Mouse (Mus musculus): ENCODE measurements at regions not wholly inside any gene's neighbourhood (a gene's known extent, or its start where the extent isn't known, plus 50 kb on each side); places are given as distances from the start of the nearest gene placed in this dataset.

GRCm38 (mm10) chr17:65170691-65171090, 334.8 kb upstream of the 4930583I09Rik start:
- Histone ChIP-seq H3K27me3 (ENCODE audit: control insufficient read depth, insufficient read depth, low read length) (no peaks in the 10 kb centered on the region), H3K4me2 (ENCODE audit: low read length) (no peak overlapping the region), H3K4me3 (ENCODE audit: control insufficient read depth in 1 of 2, insufficient read depth in 1 of 2, low read depth in 1 of 2, low read length in 2 of 2) (no peak overlapping the region), H3K36me3 (ENCODE audit: control insufficient read depth, insufficient read depth, low read length) (no peaks in the 10 kb centered on the region), H3K4me1 (ENCODE audit: control insufficient read depth in 2 of 2, insufficient read depth in 2 of 2, low read length in 2 of 2) (no peaks in the 10 kb centered on the region), H3K9me3 (ENCODE audit: control insufficient read depth, low read length) (no peaks in the 10 kb centered on the region), H3K9ac (ENCODE audit: low read length) (no peak overlapping the region), H3K27ac (replicated peaks in 1 of 2; ENCODE audit: control insufficient read depth in 1 of 2, insufficient read depth in 1 of 2, low read depth in 2 of 2, low read length in 2 of 2) (no peak overlapping the region)
- ATAC-seq (ENCODE audit: insufficient number of reproducible peaks, insufficient read depth, low FRiP score, low read depth) = no peak
- WGBS = 72% methylated on average over 4 of the region's 4 CpGs

DNA sequence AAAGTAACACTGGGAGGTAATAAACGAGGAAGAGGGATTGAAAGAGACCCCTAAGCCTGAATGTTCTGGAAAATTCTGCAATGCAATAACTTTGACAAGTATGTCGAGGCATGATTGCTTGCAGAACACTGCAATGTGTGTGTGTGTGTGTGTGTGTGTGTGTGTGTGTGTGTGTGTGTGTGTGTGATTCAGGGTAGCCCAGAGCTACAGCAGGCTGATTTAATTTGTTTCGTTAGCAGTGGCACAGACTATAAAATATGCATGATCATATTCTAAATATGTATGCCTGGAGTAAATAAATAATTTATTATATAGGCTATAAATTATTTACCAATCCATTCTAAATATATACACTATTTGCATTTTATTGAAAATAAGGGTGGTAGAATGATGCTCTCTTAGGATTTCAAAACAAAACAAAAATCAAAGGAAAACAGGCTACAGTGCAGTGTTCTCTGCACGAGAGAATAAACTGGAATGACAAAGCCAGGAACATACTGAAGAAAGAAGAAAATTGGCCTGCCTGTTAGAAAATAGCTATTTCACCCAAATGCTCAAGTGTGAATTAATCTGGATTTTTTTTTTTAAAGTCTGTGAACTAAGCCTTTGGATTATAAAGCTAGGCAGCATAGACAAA, 334.2 kb upstream of the 4930583I09Rik start:
- ATAC-seq (ENCODE audit: insufficient number of reproducible peaks, insufficient read depth, low FRiP score, low read depth) = no peak
- Histone ChIP-seq H3K9me3 (ENCODE audit: control insufficient read depth, low read length) (no peaks in the 10 kb centered on the region), H3K36me3 (ENCODE audit: control insufficient read depth, insufficient read depth, low read length) (no peaks in the 10 kb centered on the region), H3K4me2 (ENCODE audit: low read length) (no peak overlapping the region), H3K4me1 (ENCODE audit: control insufficient read depth in 2 of 2, insufficient read depth in 2 of 2, low read length in 2 of 2) (no peaks in the 10 kb centered on the region), H3K9ac (ENCODE audit: low read length) (no peak overlapping the region), H3K27me3 (ENCODE audit: control insufficient read depth, insufficient read depth, low read length) (no peaks in the 10 kb centered on the region), H3K4me3 (ENCODE audit: control insufficient read depth in 1 of 2, insufficient read depth in 1 of 2, low read depth in 1 of 2, low read length in 2 of 2) (no peak overlapping the region), H3K27ac (replicated peaks in 1 of 2; ENCODE audit: control insufficient read depth in 1 of 2, insufficient read depth in 1 of 2, low read depth in 2 of 2, low read length in 2 of 2) (no peak overlapping the region)
- WGBS = 72% methylated on average over 4 of the region's 4 CpGs

- no peak for ATAC-seq (ENCODE audit: insufficient number of reproducible peaks, insufficient read depth, low FRiP score, low read depth)
- H3K27me3 ChIP-seq (ENCODE audit: control insufficient read depth, insufficient read depth, low read length) = no peaks in the 10 kb centered on the region
- H3K4me1 ChIP-seq (ENCODE audit: control insufficient read depth in 2 of 2, insufficient read depth in 2 of 2, low read length in 2 of 2) = no peaks in the 10 kb centered on the region
- 66% methylated on average over 2 of the region's 2 CpGs for WGBS
- H3K4me3 ChIP-seq (ENCODE audit: control insufficient read depth in 1 of 2, insufficient read depth in 1 of 2, low read depth in 1 of 2, low read length in 2 of 2) = no peak overlapping the region
- H3K27ac ChIP-seq (replicated peaks in 1 of 2; ENCODE audit: control insufficient read depth in 1 of 2, insufficient read depth in 1 of 2, low read depth in 2 of 2, low read length in 2 of 2) = no peak overlapping the region
- H3K36me3 ChIP-seq (ENCODE audit: control insufficient read depth, insufficient read depth, low read length) = no peaks in the 10 kb centered on the region
- H3K9me3 ChIP-seq (ENCODE audit: control insufficient read depth, low read length) = peaks cover 7% of the 10 kb centered on the region
- H3K4me2 ChIP-seq (ENCODE audit: low read length) = no peak overlapping the region
- H3K9ac ChIP-seq (ENCODE audit: low read length) = no peak overlapping the region
These were observed 310.5 kb upstream of the 4930583I09Rik start for GRCm38 (mm10) chr17:65146376-65146775.

DNA sequence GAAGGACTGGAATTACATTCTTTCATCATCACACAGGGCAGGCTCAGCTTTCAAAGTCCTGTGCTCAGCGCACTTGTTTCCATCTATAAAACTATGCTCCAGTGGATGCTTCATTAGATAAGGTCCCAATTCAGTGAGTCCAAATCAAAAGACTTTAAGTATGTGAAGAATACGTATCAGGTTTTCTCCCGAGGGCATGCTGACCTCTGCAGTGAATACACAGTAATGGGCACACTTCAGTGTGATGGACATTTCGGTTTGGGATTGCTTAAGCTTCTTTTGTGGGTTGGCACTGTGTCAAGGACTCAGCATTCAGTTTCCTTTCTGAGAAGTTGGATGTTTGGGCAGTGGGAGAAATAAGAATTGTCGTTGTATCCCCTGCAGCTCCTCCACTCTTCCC, 278.8 kb upstream of the 4930583I09Rik start:
- Histone ChIP-seq H3K36me3 (ENCODE audit: control insufficient read depth, insufficient read depth, low read length) (no peaks in the 10 kb centered on the region), H3K4me3 (ENCODE audit: control insufficient read depth in 1 of 2, insufficient read depth in 1 of 2, low read depth in 1 of 2, low read length in 2 of 2) (no peak overlapping the region), H3K9me3 (ENCODE audit: control insufficient read depth, low read length) (no peaks in the 10 kb centered on the region), H3K27ac (replicated peaks in 1 of 2; ENCODE audit: control insufficient read depth in 1 of 2, insufficient read depth in 1 of 2, low read depth in 2 of 2, low read length in 2 of 2) (no peak overlapping the region), H3K4me1 (ENCODE audit: control insufficient read depth in 2 of 2, insufficient read depth in 2 of 2, low read length in 2 of 2) (0 out of 4 replicates have a peak, but pooled peaks cover 0 to 1% of the 10 kb centered on the region in 2 experiments), H3K4me2 (ENCODE audit: low read length) (no peak overlapping the region), H3K27me3 (ENCODE audit: control insufficient read depth, insufficient read depth, low read length) (no peaks in the 10 kb centered on the region), H3K9ac (ENCODE audit: low read length) (no peak overlapping the region)
- 66% methylated on average over 5 of the region's 5 CpGs for WGBS
- ATAC-seq (ENCODE audit: insufficient number of reproducible peaks, insufficient read depth, low FRiP score, low read depth) = no peak

GRCm38 (mm10) chr17:65113121-65113520, 277.2 kb upstream of the 4930583I09Rik start:
- ATAC-seq (ENCODE audit: insufficient number of reproducible peaks, insufficient read depth, low FRiP score, low read depth) = no peak
- no peak overlapping the region for H3K4me3 ChIP-seq (ENCODE audit: control insufficient read depth in 1 of 2, insufficient read depth in 1 of 2, low read depth in 1 of 2, low read length in 2 of 2)
- WGBS = 68% methylated on average over 3 of the region's 3 CpGs

DNA sequence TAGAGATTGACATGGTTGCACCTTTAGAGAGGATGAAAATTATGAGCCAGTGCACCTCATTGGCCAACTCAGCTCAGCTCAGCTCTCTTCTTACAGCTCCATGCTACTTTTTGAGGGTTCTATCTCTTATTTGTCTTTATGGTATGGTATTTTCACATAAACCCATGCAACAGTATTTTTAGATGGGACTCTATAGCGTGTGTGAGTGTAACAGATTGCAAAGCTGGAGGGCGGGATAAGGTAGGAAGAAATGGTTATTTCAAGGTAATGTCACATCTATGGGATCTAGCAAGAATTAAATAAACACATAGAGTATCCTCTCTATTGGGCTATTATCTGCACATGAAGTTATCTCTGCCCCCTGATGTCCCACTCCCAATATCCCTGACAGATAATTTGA, 269.8 kb upstream of the 4930583I09Rik start:
- Histone ChIP-seq H3K9ac (ENCODE audit: low read length) (no peak overlapping the region), H3K9me3 (ENCODE audit: control insufficient read depth, low read length) (peaks cover 3% of the 10 kb centered on the region; the same call in 1 of the 2 replicates), H3K27ac (replicated peaks in 1 of 2; ENCODE audit: control insufficient read depth in 1 of 2, insufficient read depth in 1 of 2, low read depth in 2 of 2, low read length in 2 of 2) (no peak overlapping the region), H3K4me1 (ENCODE audit: control insufficient read depth in 2 of 2, insufficient read depth in 2 of 2, low read length in 2 of 2) (peaks cover 2 to 14% of the 10 kb centered on the region in 2 experiments), H3K36me3 (ENCODE audit: control insufficient read depth, insufficient read depth, low read length) (no peaks in the 10 kb centered on the region), H3K27me3 (ENCODE audit: control insufficient read depth, insufficient read depth, low read length) (no peaks in the 10 kb centered on the region), H3K4me2 (ENCODE audit: low read length) (no peak overlapping the region), H3K4me3 (ENCODE audit: control insufficient read depth in 1 of 2, insufficient read depth in 1 of 2, low read depth in 1 of 2, low read length in 2 of 2) (no peak overlapping the region)
- ATAC-seq (ENCODE audit: insufficient number of reproducible peaks, insufficient read depth, low FRiP score, low read depth) = no peak
- WGBS = 84% methylated on average over 2 of the region's 2 CpGs

More at GRCm38 (mm10) chr17:65113121-65113520, 277.2 kb upstream of the 4930583I09Rik start:
- Histone ChIP-seq H3K4me2 (ENCODE audit: low read length) (no peak overlapping the region), H3K27me3 (ENCODE audit: control insufficient read depth, insufficient read depth, low read length) (no peaks in the 10 kb centered on the region), H3K36me3 (ENCODE audit: control insufficient read depth, insufficient read depth, low read length) (no peaks in the 10 kb centered on the region), H3K9ac (ENCODE audit: low read length) (no peak overlapping the region), H3K9me3 (ENCODE audit: control insufficient read depth, low read length) (no peaks in the 10 kb centered on the region), H3K27ac (replicated peaks in 1 of 2; ENCODE audit: control insufficient read depth in 1 of 2, insufficient read depth in 1 of 2, low read depth in 2 of 2, low read length in 2 of 2) (no peak overlapping the region), H3K4me1 (ENCODE audit: control insufficient read depth in 2 of 2, insufficient read depth in 2 of 2, low read length in 2 of 2) (peaks cover 0 to 3% of the 10 kb centered on the region in 2 experiments; a peak in 1 of 4 replicates)

- H3K27me3 ChIP-seq (ENCODE audit: control insufficient read depth, insufficient read depth, low read length) = no peaks in the 10 kb centered on the region
- H3K9ac ChIP-seq (ENCODE audit: low read length) = peak overlapping the region; percentile 32; the same call in 1 of the 2 replicates
- H3K36me3 ChIP-seq (ENCODE audit: control insufficient read depth, insufficient read depth, low read length) = no peaks in the 10 kb centered on the region
- peaks cover 2 to 21% of the 10 kb centered on the region in 2 experiments for H3K4me1 ChIP-seq (ENCODE audit: control insufficient read depth in 2 of 2, insufficient read depth in 2 of 2, low read length in 2 of 2)
- peak; percentile 84 for ATAC-seq (ENCODE audit: insufficient number of reproducible peaks, insufficient read depth, low FRiP score, low read depth)
- peaks cover 3% of the 10 kb centered on the region; the same call in 1 of the 2 replicates for H3K9me3 ChIP-seq (ENCODE audit: control insufficient read depth, low read length)
- 23% methylated on average over 6 of the region's 6 CpGs for WGBS
- peak overlapping the region; percentile 46 for H3K4me2 ChIP-seq (ENCODE audit: low read length)
- H3K4me3 ChIP-seq (ENCODE audit: control insufficient read depth in 1 of 2, insufficient read depth in 1 of 2, low read depth in 1 of 2, low read length in 2 of 2) = 0 out of 4 replicates have a peak overlapping the region, but pooled peaks of 1 of the 2 experiments have one; percentile 4
- peak overlapping the region; percentile 87 to 98 for H3K27ac ChIP-seq (replicated peaks in 1 of 2; ENCODE audit: control insufficient read depth in 1 of 2, insufficient read depth in 1 of 2, low read depth in 2 of 2, low read length in 2 of 2)
These were observed 265.3 kb upstream of the 4930583I09Rik start for GRCm38 (mm10) chr17:65101157-65101556.

DNA sequence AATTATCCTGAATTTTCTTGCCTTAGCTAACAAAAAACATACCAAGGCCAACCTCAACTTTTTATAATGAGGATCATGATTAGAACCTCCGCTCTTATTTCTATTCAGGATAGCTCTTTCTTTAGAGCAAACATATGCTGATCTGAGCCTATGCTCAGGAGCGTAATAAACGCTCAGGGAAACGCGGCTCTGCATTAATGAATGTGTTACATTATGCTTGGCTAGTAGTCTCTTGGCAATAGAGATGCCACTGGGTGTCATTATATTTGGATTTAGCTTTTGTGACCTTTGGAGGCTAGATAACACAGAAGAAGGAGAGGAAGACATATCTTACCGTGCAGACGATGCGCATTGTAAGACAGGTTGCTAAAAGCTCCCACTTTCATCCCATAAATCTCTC, 246.4 kb upstream of the 4930583I09Rik start:
- no peaks in the 10 kb centered on the region for H3K4me1 ChIP-seq (ENCODE audit: control insufficient read depth in 2 of 2, insufficient read depth in 2 of 2, low read length in 2 of 2)
- no peak for ATAC-seq (ENCODE audit: insufficient number of reproducible peaks, insufficient read depth, low FRiP score, low read depth)
- H3K9me3 ChIP-seq (ENCODE audit: control insufficient read depth, low read length) = no peaks in the 10 kb centered on the region
- no peak overlapping the region for H3K4me3 ChIP-seq (ENCODE audit: control insufficient read depth in 1 of 2, insufficient read depth in 1 of 2, low read depth in 1 of 2, low read length in 2 of 2)
- WGBS = 92% methylated on average over 8 of the region's 8 CpGs
- H3K27ac ChIP-seq (replicated peaks in 1 of 2; ENCODE audit: control insufficient read depth in 1 of 2, insufficient read depth in 1 of 2, low read depth in 2 of 2, low read length in 2 of 2) = no peak overlapping the region
- no peak overlapping the region for H3K4me2 ChIP-seq (ENCODE audit: low read length)
- no peaks in the 10 kb centered on the region for H3K27me3 ChIP-seq (ENCODE audit: control insufficient read depth, insufficient read depth, low read length)
- H3K9ac ChIP-seq (ENCODE audit: low read length) = no peak overlapping the region
- H3K36me3 ChIP-seq (ENCODE audit: control insufficient read depth, insufficient read depth, low read length) = no peaks in the 10 kb centered on the region
